Mouse (Mus musculus) lung, postnatal 36 days (tissue): Measurements from ENCODE around the gene Mettl18.
"Not testable (repeated sequence)": the region's sequence is repeated elsewhere in the genome, so short reads cannot be mapped to it uniquely, and the experiment has no call there.

Experiments used
- DNase-seq: peaks from one replicate; pipeline ENCODE4 v3.0.0; 2022; ENCODE audit warnings: mixed read lengths

Gene Mettl18

DNA sequence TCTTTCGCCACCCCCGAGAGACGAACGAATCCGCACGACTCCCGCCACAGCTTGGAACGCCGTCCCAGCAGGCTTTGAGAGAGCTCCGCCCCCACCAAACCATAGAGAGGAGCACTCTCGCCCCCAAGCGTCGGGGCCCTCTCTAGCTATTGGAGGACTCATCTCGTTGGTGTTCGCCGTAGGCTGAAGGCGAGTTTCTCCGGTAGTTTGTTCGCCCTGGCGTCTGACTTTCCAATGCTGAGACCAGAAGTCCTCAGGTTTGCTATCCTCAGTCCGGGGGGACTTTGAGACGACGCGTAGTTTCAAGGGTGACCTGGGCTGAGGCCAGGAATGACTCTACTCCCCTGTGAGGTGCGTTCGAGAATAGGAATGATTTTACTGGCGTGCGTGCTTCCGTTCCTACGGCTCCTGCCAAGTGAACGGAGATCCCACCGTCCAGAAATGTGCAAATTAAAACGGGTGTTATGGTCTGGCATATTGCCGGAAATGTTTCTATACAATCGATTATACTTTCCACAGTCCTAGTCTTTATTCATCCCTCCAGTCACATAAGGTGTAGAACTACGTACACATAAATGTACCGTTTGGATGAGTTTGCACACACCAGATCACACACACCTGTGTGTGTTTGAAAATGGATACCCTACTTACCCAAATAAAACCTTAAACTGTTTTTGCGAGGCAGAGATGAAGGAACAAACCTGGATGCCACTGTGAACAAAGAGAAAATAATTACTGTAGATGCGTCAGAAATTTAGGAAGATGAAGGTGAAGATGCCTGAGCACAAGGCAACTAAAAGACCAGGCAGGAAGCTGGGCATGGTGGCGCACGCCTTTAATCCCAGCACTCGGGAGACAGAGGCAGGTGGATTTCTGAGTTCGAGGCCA, at the start of gene Mettl18, which contains the start of gene BC055324:
Mettl18 (plus strand) TSS at position 169 of the 888 bp plus-strand sequence.
BC055324 (minus strand) TSS at position 76 of the 888 bp plus-strand sequence.
- DNase-seq: peak; percentile 93

- no peak for DNase-seq
These were observed 41.3 kb upstream of the Mettl18 start for GRCm38 (mm10) chr1:163953396-163953795.

GRCm38 (mm10) chr1:163958036-163958435, 36.7 kb upstream of the Mettl18 start:
- no peak for DNase-seq

DNA sequence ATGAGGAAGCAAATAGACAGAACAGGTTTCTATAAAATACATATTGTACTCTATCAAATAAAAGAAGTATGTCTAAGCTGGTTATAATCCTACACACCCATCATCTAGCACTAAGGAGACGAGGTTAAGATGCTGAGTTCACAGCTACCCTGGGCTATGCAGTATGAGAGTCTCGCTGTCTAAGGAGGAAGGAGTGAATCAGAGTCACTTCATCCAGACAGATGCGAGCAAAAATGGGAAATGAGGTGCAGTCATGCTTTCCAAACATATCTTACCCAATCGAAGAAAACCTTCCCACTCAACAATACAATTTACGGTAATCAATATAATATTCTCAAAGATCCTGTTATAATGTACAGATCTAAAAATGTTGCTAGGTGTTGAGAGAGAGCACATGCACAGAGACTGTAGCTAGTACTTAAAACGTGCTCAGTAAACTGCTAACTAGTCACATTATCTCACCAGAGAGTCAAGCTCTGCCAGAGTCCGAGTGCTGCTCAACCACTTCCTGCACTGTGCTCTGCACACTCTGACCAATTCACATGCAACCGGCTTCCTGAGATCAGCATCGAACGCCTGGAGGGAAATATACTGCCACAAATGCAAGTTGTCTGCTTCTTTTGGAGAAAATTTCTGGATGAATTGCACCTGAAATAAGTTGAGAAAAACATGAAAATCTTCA, 30.5 kb upstream of the Mettl18 start:
- DNase-seq: no peak

DNA sequence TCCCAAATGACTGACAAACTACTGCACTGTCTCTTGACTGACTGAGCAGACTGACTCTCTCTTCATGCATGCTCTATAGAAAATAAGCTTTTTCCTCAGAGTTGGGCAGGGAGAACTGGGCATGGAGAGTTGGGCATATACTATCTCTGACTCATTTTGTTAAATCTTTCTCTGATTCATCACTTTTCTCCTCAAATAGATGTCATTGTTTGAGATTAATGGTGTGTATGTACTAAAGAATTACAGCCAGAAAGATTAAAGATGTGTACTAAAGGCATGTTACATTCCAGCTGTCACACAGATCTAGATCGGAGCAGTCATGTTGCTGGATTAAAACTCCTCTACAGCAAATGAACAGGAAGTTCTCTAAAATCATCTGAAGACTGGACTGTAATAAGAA, 20.2 kb upstream of the Mettl18 start:
- no peak for DNase-seq

- no peak for DNase-seq
These were observed 19.6 kb upstream of the Mettl18 start for GRCm38 (mm10) chr1:163975088-163975487.

DNA sequence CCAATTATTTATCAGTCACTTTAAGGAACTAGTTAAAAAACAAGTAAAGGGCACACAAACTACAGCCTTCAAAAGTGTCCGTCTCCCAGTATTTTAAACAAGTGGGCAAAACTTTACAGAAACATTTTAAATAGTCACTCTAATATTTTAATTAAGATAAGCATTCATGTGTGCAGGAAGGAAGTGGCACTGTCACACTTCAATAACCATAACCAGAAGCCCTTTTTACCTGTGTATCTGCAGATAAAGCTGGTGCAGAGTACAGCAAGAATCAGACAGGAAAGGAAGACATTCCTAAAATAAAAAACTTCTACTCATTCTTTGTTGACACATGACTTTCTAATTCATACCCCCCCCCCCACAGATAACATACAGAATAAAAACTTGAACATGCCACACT, 18.2 kb upstream of the Mettl18 start:
- DNase-seq: no peak

DNA sequence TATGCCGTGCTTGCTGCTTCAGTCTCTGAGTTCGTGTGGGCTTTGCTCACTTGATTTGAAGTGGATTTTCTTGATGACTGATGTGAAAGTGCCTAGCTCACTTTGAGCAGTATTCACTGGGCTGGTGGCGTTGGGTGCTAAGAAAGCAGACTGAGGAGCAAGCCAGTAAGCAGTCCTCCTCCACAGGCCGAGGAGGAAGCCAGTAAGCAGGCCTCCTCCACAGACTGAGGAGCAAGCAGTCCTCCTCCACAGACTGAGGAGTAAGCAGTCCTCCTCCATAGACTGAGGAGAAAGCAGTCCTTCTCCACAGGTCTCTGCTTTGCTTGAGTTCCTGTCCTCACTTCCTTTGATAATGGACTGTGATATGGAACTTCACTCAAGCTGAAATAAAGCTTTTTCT, 2.3 kb upstream of the Mettl18 start:
- DNase-seq: no peak

GRCm38 (mm10) chr1:163994173-163994720, 442 bp upstream of the Mettl18 start:
- DNase-seq: no peak

DNA sequence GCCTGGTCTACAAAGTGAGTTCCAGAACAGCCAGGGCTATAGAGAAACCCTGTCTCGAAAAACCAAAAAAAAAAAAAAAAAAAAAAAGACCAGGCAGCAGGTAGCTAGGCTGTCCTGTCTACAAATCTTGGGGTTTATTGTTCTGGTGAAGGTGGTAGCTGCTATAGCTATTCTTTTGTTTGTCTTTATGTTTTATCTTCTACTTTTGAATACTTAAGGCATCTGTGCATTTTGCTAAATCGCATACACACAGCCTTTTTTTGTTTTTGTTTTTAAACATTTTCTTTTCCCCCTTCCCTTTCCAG, 872 bp downstream of the Mettl18 start:
- DNase-seq: no peak

- DNase-seq: no peak
These were observed 7.3 kb downstream of the Mettl18 start for GRCm38 (mm10) chr1:164001831-164002452.

DNA sequence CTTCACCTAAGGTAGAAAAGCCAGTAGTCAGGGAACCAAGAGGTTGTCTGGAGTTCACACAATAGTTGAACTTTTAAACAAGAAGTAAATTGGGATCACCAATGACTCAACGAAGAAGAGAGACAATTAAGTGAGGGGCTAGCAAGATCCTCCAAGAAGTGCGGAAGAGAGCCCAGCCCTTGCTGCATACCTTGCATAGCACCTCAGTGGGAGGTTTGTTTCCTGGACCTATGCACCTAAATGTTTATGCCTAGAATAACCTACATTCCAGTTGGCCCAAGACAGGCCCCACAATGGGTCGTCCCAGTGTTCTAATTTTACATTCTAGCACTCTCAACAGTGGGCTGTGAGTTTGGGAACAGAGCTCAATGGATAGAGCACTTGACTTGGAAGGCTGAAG, 9.6 kb downstream of the Mettl18 start:
- DNase-seq: no peak

DNA sequence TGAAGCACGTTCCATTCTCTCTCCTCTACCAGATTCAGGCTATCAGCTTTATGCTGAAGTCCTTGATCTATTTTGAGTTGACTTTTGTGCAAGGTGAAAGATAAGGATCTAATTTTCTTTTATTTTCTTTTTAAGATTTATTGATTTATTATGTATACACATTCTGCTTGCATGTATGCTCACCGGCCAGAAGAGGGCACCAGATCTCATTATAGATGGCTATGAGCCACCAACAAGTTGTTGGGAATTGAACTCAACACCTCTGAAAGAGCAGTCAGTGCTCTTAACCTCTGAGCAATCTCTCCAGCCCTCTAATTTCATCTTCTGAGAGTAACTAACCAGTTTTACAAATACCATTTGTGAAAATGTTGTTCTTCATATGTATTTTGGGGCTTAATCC, 14.5 kb downstream of the Mettl18 start:
- DNase-seq: peak; percentile 18

GRCm38 (mm10) chr1:164014616-164015015, 19.9 kb downstream of the Mettl18 start:
- no peak for DNase-seq

- no peak for DNase-seq
These were observed 23.7 kb downstream of the Mettl18 start for GRCm38 (mm10) chr1:164018221-164018896.

DNA sequence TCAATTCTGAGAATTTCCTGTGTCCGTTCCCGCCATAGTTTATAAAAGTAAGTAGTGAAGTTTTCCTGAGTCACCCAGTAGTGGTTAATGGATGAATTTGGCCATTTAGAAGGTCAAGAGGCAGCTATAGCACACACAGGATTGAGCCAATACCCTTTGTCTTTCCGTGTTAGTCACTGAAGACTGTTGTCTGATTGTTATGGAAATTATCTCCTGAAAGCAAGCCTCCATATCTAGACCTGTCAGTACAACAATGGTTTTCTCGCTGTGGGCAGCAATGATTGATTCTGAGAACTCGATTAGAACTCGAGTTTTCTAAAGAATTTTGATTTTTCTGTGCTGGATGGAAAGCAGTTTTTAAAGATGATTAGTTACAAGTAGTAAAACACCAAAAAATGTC, 25.1 kb downstream of the Mettl18 start:
- no peak for DNase-seq

DNA sequence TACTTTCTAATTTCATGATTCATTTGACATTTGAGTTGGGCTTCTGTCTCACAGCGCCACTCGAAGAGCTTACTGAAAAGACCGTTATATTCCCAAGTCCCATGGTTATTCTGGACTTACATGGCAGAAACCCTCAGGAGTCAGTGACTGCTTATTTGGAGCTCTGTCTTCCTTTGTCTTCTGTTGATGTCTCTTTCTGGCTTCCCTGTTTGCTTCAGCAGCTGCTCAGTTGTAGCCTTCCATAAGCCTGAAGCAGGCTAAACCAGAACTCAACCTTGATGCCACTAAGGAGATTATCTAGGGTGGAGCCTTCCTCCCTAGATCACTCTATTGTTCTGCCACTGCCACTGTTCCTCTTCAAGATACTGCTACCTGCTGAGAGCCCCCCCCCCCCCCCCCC, 26.1 kb downstream of the Mettl18 start:
- not testable (repeated sequence) for DNase-seq

DNA sequence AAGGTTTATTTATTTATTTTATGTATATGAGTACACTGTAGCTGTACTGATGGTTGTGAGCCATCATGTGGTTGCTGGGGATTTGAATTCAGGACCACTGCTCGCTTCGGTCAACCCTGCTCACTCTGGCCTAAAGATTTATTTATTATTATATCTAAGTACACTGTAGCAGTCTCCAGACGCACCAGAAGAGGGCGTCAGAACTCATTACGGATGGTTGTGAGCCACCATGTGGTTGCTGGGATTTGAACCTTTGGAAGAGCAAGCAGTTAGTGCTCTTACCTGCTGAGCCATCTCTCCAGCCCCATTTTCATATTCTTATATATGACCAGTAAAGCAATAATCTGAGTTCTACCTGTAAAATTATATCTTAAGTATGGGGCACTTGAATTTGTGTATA, 27.4 kb downstream of the Mettl18 start:
- DNase-seq: not testable (repeated sequence)

DNA sequence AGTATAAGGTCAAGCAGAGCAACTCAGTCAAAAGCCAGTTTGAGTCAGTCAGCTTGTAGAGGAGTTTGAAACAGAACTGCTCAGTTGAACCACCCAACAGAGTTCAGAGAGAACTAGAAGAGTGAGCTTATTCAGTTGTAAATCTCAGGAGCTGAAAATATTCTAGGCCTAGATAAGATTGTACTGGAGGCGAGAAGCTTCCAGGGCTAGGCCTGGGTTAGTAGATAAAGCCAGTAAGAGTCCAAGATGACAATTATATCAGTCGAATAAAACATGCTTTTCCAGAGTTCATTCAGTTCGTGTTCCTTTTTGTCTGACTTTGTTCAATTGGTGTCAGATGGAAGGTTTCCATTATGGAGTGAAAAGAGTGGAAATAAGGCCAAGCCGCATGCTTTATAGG, 31.0 kb downstream of the Mettl18 start:
- no peak for DNase-seq

- DNase-seq: peak; percentile 48
These were observed 32.7 kb downstream of the Mettl18 start for GRCm38 (mm10) chr1:164027416-164027815.

DNA sequence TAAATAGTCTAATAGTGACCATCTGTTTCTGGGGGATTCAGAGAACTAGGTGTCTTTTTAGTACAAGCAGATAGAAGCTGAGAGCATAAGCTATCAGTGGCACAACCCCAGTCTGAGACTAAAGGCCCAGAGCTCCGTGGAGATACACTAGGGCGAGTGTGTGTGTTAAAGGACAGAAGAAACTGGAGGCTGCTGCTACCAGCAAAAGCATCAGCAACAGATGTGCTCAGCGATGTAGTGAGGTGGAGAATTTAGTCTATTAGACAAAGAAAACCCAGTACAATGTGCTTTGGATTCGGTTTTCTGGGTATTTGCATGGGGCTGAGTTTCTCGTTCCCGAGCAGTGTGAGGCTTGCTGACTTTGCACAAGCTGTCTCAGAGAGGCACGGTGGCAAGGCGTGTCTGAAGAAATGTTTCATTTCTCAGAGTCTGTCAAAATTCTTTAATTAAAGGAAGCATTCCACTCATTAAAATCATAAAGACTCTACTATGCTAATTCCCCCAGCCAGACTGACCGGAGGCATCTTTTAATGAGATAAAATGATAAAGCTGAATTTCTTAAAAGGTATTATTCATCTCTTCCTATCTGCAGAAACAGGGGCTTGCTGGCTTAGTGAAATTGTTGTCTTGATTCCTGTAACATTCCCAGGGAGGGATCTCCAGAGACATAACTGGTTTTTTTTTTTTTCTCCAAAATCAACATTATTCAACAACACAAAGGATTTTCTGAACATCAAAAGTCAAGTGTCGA, 45.9 kb downstream of the Mettl18 start:
- DNase-seq: no peak

DNA sequence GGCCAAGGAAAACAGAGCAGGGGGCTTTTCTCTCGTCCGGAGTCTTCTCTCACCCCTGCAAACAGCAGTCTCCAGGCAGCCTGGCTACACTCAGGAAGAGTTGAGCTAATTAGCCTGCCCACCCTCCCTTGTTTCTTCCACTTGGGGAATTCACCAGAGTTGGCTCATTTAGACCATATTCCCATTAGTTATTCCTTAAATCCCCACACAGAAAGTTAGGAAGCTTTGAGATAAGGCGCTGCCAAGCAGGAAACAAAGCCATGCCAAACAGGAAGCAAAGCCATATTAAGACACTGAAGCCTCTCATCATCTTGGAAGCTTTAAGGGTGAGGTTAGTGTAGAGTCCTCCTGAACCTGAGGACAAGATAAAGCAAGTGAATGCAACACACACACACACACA, 48.9 kb downstream of the Mettl18 start:
- peak; percentile 41 for DNase-seq
